Mouse (Mus musculus): Measurements from ENCODE around the gene Gucd1. TPM values are rescaled to one million over a fixed set of nuclear protein-coding genes. Genes with fewer than 3 reads are reported as not detected.
"Not testable (repeated sequence)": the region's sequence is repeated elsewhere in the genome, so short reads cannot be mapped to it uniquely, and the experiment has no call there.

The Gucd1 gene
- total RNA-seq, 1 experiment from 2014 or later, result 87.2 TPM

DNA sequence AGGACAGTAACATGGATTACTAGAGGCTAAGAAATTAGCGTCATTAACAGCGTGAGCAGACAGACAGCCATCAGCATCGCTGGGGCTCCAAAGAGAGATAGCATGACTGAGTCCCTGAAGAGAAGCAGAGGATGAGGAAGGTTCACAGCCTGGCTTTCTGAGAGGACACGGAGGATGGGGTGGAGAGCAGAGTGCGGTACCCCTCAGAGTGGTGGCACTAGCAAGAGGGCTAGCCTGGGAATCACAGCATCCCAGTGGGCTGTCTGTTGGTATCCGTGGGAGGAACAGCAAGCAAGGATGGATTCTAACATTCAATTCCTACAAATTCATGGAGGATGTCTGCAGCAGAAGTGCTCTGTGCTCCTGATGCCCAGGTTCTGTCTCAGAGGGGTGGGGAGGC is 33.7 kb downstream of the Gucd1 start:
- no peak for ATAC-seq (ENCODE audit: extremely low read depth, insufficient number of reproducible peaks, low FRiP score, poor library complexity, severe bottlenecking)

DNA sequence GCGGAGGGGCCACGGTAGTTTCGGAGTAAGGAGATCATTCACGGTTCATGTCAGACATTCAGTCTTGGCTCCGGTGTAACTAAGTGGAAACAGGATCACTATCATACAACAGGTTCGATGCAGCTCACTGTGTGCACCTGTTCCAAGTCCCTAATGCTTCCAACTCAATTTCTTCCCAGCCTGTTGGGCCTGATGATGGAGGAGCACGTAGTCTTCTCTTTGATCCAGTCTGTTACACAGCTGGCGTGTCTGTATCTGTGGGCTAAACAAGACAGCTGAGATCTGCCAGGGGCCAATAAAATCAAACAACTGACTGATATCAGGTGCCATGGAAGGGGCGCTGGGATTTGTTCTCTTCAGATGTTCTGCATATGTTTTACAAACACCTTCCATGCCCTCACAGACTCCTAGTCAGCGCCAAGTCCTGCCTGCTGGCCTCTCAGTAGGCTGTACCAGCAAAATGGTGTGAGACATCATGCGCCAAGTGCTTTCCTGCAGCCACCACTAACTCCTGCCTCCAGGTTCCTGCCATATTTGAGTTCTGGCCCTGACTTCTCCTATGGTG is 34.8 kb downstream of the Gucd1 start:
- no peak for ATAC-seq (ENCODE audit: extremely low read depth, insufficient number of reproducible peaks, low FRiP score, poor library complexity, severe bottlenecking)

DNA sequence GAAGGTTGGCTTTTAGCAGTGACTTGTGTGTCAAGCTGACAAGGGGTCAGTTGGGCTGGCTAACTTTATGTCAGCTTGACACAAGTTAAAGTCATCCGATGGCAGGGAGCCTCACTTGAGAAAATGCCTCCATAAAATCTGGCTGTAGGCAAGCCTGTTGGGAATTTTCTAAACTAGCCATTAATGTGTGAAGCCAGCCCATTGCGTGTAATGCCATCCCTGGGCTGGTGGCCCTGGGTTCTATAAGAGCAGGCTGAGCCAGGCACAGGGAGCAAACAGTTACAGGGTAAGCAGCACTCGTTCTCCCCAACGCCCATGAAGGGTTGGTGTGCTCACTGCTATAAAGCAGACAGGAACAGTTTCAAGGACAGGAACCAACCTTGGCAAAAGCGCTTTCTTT is 35.5 kb downstream of the Gucd1 start:
- no peak for ATAC-seq (ENCODE audit: extremely low read depth, insufficient number of reproducible peaks, low FRiP score, poor library complexity, severe bottlenecking)

DNA sequence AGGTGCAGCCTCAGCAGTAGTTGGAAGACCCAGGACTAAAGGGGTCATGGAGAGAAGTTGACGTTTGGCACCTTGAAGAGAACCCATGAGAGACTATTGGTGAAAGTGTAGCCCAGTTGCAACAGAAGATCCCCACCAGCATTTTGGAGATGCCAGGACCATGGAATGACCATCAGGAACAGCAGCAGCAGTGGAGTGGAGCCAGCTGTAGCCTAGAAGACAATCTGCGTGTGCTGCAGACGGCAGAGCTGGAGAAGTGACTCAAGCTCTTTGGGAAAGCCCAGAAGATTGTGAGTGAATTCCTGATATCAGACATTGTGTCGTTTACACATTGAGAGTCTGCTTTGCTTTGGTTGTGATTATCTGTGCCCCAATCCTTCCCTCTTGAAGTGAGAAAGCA is 36.1 kb downstream of the Gucd1 start:
- ATAC-seq (ENCODE audit: extremely low read depth, insufficient number of reproducible peaks, low FRiP score, poor library complexity, severe bottlenecking), result no peak

DNA sequence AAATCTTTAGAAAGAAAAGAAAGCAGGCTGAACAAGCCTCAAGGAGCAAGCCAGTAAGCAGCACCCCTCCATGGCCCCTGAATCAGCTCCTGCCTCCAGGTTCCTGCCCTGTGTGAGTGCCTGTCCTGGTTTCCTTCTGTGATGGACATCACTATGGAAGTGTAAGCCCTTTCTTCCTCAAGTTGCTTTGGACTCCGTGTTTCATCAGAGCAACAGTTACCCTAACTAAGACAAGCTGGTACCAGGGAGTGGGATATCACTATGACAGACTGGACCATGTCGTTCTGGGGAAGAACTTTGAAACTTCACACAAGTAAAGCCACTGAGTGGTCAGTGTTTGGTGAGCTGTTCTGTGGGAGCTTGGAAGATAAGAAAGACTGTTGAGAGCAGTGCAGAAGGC is 37.8 kb downstream of the Gucd1 start:
- no peak for ATAC-seq (ENCODE audit: extremely low read depth, insufficient number of reproducible peaks, low FRiP score, poor library complexity, severe bottlenecking)

DNA sequence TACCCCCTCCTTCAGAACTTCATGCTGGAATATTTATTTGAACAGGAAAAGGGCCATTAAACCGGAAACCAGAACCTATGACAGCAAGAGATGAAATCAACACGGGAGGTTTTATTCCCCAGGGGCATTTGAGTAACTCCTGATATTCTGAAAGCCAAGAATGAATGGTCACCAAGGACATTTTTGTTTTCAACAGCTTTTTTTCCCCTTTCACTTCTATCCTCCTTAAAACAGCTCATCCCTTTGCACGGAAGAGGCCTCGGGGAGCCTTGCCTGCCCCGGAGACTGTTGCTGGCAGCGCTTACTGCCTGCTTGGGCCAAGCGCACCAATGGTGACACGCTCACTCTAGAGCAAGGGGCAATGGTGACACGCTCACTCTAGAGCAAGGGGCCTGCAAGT is 40.7 kb downstream of the Gucd1 start:
- ATAC-seq (ENCODE audit: extremely low read depth, insufficient number of reproducible peaks, low FRiP score, poor library complexity, severe bottlenecking), result no peak

DNA sequence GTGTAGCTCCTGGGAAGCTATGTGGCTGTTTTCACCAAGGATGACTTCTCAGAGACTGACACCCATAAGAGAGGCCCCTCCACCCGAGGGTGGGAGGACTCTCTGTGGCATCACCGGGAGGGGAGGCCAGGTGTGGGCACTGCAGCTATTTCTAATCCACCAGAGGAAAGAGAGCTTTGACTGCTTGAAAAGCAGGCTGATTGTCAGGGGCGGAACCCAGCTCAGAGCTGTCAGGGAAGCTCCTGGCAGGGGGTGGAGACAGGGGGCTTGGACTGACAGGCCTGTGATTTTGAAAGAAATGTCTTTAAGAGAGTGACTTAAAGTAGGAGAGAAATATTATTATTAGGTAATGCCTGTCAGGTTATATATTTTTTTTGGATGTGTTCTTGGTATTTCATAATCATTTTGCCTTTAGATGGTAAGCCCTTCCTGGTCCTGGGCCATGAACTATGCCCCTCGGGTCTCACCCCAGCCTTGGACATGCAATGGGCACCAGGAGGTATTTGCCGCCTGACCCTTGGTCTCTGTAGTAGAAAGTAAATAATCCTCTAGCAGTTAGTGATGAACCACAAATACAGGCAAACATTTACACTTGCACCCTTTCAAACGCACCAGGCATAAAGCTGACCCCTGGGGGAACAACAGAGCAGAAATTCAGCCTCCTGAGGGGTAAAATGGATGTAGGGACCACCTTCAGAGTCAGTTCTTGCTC is 42.5 kb downstream of the Gucd1 start:
- ATAC-seq (ENCODE audit: extremely low read depth, insufficient number of reproducible peaks, low FRiP score, poor library complexity, severe bottlenecking), result not testable (repeated sequence)

DNA sequence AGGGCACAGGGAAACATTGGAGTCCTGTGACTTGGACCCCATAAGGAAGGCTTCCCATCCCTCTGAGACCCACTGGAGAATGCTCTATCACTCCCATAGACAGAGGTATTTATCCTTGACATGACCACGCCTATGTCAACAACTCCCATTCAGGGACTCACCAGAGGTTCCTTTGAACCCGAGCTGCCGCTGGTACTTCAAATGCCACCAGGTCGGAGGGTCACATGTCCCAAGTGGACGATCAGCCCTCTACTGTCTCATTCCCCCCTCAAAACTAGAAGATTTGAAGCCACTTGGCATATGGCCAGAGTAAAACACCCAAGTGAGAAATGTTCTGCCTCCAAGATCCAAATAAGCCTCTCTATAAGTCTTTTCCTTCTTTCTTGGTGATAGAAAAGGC is 43.2 kb downstream of the Gucd1 start:
- no peak for ATAC-seq (ENCODE audit: extremely low read depth, insufficient number of reproducible peaks, low FRiP score, poor library complexity, severe bottlenecking)

DNA sequence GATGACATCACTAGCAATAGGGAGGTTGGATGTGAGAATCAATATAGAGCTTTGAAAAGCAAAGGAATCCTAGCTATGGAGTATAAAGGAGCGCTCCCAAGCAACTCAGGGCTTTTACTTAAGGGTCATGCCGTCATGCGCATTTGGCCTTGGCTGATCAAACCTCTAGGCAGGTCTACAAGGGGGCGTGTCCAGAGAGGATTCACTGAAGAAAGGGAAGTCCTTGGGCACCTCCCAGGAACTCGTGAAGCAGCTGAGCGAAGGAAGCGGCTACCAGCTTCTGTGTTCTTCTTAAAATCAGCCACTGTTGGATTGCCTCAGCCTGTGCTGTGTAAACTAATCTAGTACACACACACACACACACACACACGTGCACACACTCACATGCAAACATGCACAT is 44.4 kb downstream of the Gucd1 start:
- ATAC-seq (ENCODE audit: extremely low read depth, insufficient number of reproducible peaks, low FRiP score, poor library complexity, severe bottlenecking), result peak; percentile 91

DNA sequence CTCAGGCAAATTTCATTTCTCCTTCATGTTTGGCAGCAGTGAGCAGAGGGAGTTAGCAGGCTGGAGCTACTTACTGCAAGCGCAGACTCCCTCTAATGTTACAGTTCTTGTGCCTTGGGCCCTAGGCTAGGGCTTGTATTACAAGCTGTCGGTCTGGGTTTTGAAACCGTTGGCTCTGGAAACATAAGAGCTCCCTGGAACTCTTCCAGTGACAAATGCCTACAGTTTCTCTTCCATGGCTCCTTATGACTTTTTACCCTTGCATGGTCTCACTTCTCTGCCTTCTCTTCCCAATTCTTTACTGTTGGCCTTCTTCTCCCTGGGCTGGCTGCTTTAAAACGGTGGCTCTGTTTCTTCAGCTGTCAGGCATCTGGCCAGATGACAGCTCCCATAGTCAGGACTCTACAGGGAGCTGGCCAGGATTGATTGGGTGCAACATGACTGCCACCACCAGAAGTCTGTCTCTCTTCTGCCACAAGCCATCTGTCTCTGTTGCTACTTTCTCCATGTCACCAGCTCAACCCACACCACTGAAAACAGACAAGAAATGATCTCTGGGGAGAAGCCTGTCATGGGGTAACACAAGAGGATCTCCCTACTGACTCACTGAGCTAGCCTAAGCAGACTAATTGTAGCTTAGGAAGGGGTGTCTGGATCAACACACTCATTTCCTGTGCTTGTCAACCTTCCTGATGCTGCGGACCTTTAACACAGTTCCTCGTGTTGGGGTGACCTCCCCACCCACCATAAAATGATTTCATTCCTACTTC is 51.8 kb downstream of the Gucd1 start:
- no peak for ATAC-seq (ENCODE audit: extremely low read depth, insufficient number of reproducible peaks, low FRiP score, poor library complexity, severe bottlenecking)

DNA sequence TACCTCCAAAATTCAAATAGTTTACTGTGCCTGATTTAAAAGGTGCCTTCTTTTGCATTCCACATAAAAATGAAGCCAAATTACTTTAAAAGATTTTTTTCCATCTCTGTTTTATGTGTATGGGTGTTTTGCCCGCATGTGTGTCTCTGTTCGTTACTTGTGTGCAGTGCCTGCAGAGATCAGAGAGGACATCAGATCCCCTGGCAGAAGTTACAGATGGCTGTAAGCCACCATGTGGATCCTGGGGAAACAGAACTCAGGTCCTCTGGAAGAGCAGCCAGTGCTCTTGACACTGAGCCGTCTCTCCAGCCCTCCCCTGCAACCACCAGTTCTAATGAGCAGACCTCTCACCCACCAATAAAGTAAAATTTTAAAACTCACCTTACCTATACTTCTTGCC is 55.0 kb downstream of the Gucd1 start:
- no peak for ATAC-seq (ENCODE audit: extremely low read depth, insufficient number of reproducible peaks, low FRiP score, poor library complexity, severe bottlenecking)

DNA sequence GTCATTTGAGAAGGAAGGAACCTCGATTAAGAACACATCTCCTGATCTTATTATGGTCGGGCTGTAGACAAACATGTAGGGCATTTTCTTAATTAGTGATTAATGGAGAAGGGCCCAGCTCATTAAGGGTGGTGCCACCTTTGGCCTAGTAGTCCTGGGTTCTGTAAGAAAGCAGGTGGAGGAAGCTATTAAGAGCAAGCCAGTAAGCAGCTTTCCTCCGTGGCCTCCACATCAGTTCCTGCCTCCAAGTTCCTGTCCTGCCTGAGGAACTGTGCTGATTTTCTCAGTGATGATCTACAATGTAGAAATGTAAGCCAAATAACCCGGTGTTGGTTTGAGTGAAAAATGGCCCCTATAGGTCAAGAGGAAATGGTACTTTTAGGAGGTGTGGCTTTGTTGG is 59.4 kb downstream of the Gucd1 start:
- ATAC-seq (ENCODE audit: extremely low read depth, insufficient number of reproducible peaks, low FRiP score, poor library complexity, severe bottlenecking), result no peak

DNA sequence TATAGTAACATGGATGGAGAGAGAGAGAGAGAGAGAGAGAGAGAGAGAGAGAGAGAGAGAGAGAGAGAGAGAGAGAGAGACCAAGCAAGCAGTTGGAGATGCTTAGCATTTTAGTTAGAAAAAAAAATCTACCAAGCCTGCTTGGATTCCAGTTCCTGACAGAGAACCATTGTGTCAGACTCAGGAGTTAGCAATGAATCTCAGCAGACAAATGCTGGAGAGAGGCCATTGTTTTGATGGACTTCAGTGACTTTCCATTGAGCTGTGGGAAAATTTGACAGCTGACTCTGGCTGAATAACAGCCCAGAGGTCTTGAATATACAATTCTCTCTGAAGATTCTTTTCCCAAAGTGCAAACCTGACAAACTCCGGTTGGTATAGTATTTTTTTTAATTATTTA is 59.9 kb downstream of the Gucd1 start:
- no peak for ATAC-seq (ENCODE audit: extremely low read depth, insufficient number of reproducible peaks, low FRiP score, poor library complexity, severe bottlenecking)

DNA sequence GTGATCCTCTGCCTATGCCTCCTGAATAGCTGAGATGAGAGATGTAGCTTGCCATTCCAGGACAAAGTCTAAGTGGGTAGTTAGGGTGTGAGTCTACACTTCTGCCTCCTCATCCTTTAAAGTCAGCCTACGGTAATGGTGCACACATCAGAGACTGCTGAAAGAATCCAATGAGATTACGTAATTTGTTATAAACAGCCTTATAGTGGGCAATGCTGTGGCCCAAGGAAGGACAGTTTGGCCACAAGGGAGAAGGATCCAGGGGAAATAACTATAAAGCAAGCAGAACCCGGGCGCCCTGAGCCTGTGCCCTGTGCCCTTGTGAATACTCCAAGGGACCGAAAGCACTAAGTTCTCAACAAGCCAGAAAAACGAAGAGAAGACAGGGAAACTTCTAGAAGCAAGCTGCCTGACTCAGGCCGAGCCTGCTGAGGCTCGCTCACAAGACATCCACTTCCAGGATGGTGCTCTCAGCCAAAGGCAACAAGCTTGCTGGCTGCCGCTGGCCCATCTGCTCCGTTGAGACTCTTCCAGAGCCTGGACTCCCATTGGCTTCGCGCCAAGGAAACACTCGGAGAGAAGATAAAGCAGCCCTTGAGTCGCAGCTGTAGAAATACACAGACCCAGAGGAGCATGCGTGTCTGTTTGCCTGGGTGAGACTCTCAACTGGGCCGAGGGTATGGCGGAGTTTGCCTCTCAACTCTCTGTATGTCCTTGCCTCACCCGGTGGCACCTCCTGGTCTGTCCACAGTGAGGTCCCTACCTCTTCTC is 61.5 kb downstream of the Gucd1 start:
- ATAC-seq (ENCODE audit: extremely low read depth, insufficient number of reproducible peaks, low FRiP score, poor library complexity, severe bottlenecking), result not testable (repeated sequence)

DNA sequence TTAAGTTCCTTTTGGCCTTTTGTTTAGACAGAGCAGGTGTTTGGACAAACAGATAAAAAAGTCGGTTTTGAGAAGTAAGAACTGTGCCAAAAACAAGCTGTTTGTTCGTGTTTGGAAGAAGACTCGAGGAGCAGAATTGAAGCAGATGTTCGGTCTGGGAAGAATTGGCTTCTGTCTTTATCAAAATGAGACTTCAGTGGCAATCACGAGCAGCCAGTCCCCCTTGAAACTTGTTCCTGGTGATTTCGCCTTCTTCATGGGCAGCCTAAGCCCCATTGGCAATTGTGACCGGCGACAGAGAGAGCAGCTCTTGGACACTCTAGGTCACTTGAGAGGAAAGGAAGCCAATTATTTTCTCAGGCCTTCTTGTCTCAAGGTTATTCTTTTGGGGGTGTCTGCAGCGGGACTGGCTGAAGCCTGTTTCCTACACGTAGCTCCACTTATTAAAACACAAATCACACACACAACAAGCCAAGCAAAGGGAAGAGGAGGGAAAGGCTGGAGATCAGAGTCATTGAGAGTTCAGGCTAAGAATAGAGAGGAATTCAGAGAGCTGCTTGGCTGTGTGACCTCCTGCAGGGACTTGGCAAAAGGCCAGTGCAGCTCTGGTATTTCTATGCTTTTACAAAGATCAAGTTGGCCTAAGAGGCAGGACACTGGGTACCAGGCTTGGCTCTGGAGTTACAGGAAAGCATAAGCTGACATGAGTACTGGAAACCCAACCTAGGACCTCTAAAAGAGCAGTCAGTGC is 66.6 kb downstream of the Gucd1 start:
- no peak for ATAC-seq (ENCODE audit: extremely low read depth, insufficient number of reproducible peaks, low FRiP score, poor library complexity, severe bottlenecking)

DNA sequence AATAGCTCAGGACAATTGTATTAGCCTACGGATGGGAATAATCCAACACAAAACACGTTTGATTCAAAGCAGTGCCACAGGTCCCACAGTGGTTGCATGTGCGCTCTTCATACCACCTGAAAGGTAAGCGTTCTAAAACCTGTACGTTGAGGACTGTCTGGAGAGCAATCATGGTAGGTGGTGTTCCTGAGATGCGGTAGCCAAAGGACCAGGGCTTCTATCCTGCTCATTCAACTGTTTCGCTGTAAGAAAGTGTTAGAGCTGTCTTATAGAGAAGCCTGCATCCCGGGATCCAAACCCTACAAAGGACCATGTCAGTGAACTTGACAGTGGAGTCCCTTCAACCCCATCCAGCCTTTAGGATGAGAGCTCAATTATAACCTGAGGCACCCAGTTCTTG is 67.4 kb downstream of the Gucd1 start:
- no peak for ATAC-seq (ENCODE audit: extremely low read depth, insufficient number of reproducible peaks, low FRiP score, poor library complexity, severe bottlenecking)

DNA sequence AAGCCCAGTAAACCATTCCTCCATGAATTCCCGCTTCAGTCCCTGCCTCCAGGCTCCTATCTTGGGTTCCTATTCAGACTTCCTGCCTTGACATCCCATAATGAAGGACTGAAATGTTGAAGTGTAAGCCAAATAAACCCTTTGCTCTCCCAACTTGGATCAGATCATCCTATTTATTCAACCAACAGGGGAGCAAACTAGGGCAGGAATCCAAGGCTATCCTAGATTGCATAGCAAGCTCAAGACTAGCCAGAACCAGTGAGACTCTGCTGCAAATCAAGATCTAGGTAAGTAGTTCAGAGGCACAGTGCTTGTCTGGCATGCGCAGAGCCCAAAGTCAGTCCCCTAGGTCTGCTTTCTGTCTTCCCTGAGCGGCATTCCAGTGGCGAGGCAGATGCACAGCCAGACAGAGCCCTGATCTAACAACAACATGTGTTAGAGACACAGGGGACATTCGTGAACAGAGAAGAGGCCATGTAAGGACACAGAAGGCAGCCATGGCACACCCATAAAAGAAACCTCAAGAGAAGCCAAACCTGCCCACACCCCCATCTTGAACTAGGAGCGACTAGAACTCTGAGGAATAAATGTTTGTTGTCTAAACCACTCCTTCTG is 68.9 kb downstream of the Gucd1 start:
- ATAC-seq (ENCODE audit: extremely low read depth, insufficient number of reproducible peaks, low FRiP score, poor library complexity, severe bottlenecking), result no peak

DNA sequence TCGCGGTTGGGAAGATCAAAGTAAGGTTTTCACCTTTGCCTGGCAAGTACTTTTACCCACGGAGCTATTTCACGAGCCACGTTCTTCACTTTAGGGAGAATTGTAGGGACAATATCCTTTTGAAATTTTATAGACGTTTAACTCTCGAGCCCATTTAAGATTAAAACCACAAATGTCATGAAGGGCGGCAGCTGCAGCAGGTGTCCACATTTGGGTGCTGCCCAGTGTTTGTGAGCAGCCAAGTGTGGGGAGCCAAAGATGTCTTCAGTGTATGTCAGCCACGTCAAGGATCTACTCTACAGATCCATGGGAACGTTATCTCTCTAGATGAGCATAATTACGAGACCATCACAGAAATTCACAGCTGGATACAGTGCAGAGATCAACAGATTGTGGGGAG is 70.3 kb downstream of the Gucd1 start:
- no peak for ATAC-seq (ENCODE audit: extremely low read depth, insufficient number of reproducible peaks, low FRiP score, poor library complexity, severe bottlenecking)

Measured in neutrophil, adult 5-6 weeks (primary cell).